Mouse (Mus musculus): ENCODE results near the gene Cog5.

GRCm38 (mm10) chr12:31862668-31863538, 208.2 kb downstream of the Cog5 start:
- TF ChIP-seq CHD2 (IDR thresholded peaks at IDR 0.05; ENCODE audit: low read length) (no peak), POLR2A (IDR thresholded peaks at IDR 0.05; ENCODE audit: control insufficient read depth in 1 of 2, insufficient read depth in 1 of 2, low read depth in 1 of 2, low read length in 2 of 2, poor library complexity in 1 of 2) (no peak), MXI1 (IDR thresholded peaks at IDR 0.05; ENCODE audit: low read depth, low read length) (no peak), POLR2AphosphoS5 (IDR thresholded peaks at IDR 0.05; ENCODE audit: borderline replicate concordance, low read depth, low read length) (no peak), CTCF (IDR thresholded peaks at IDR 0.05 in 2 of 3, conservative IDR thresholded peaks at IDR 0.05 in 1 of 3; ENCODE audit: control insufficient read depth in 1 of 3, insufficient read depth in 1 of 3, low read depth in 2 of 3, low read length in 3 of 3, poor library complexity in 1 of 3, severe bottlenecking in 1 of 3) (no peak), GATA1 (IDR thresholded peaks at IDR 0.05; ENCODE audit: low read depth, low read length) (peak; percentile 68), NRF1 (IDR thresholded peaks at IDR 0.05; ENCODE audit: insufficient read depth, low read depth, low read length, poor library complexity, severe bottlenecking) (no peak), USF1 (IDR thresholded peaks at IDR 0.05; ENCODE audit: low read depth, low read length) (no peak), RAD21 (IDR thresholded peaks at IDR 0.05; ENCODE audit: low read depth, low read length) (no peak), TAL1 (IDR thresholded peaks at IDR 0.05; ENCODE audit: low read length) (no peak), KAT2A (conservative IDR thresholded peaks at IDR 0.05; ENCODE audit: low read depth, low read length) (no peak)
